Mouse (Mus musculus): ENCODE data around the gene Dvl3. TPM values are rescaled to one million over a fixed set of nuclear protein-coding genes. Genes with fewer than 3 reads are reported as not detected.
A peak's percentile ranks its signal among the peaks of the same experiment; 100 is the strongest.

Dvl3 gene
- total and polyA plus RNA-seq, 3 experiments: 1.9 to 16.9 (median 7.7) TPM

DNA sequence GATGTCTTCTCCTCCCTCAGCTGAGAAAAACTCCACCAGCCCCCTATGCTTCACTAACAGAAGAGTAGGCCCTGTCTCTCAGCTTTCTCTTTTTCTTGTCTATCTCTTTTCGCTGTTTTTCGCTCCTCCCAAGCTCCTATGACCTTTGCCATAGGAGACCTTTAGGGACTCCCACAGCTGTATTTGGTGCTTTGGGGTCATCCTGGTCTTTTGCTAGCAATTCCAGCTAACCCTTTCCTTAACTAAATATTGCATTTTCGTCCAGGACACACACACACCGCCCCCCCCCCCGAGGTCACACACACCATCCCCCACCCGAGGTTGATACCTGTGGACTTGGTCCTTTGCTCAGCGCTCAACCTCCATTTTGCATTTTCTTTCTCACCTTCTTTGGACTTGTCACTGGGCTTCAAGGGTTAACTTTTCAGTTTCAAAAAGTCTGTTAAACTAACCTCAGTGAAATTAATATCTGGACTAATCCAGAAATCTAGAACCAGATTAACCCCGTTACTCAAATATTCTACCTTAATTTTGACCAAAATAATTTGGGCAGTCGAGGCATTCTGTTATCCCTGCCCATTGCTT, 19.4 kb downstream of the Dvl3 start:
- H3K9ac ChIP-seq (ENCODE audit: insufficient read depth, low read depth): peak overlapping the region; percentile 93
- H3K9me3 ChIP-seq (replicated peaks; ENCODE audit: low read length): no peaks in the 10 kb centered on the region
- no peak for TF ChIP-seq BHLHE40 (IDR thresholded peaks at IDR 0.05; ENCODE audit: low read depth, low read length)
- TF ChIP-seq GABPA (IDR thresholded peaks at IDR 0.05; ENCODE audit: insufficient replicate concordance, low read depth, low read length): no peak
- no peak for TF ChIP-seq UBTF (IDR thresholded peaks at IDR 0.05; ENCODE audit: low read depth, low read length)
- TF ChIP-seq RAD21 (IDR thresholded peaks at IDR 0.05; ENCODE audit: low read depth, low read length): no peak
- no peak for TF ChIP-seq USF1 (IDR thresholded peaks at IDR 0.05; ENCODE audit: low read depth, low read length)
- TF ChIP-seq SIN3A (IDR thresholded peaks at IDR 0.05; ENCODE audit: low read length): no peak; the same call in 1 of the 2 replicates
- TF ChIP-seq ZNF384 (IDR thresholded peaks at IDR 0.05; ENCODE audit: low read depth, low read length): no peak
- TF ChIP-seq JUN (IDR thresholded peaks at IDR 0.05; ENCODE audit: insufficient read depth, low read depth, low read length): no peak
- no peak for TF ChIP-seq POLR2A (IDR thresholded peaks at IDR 0.05; ENCODE audit: low read depth, low read length)
- TF ChIP-seq CHD2 (IDR thresholded peaks at IDR 0.05; ENCODE audit: low read length): no peak
- no peak for TF ChIP-seq NRF1 (IDR thresholded peaks at IDR 0.05; ENCODE audit: low read depth, low read length)
- in situ Hi-C loops (cut with MboI; ENCODE audit: low pct_ligation_motif_present, low pct_unique_long_range_greater_than_20kb, low sequenced_read_pairs): no loop called here
- H3K27ac ChIP-seq (ENCODE audit: insufficient read depth, low read depth): peak overlapping the region; percentile 7; the same call in 1 of the 2 replicates
- dilution Hi-C loops (cut with MboI; ENCODE audit: extremely low pct_ligation_motif_present, extremely low pct_unique_long_range_greater_than_20kb, low sequenced_read_pairs): no loop called here
- H3K4me3 ChIP-seq (replicated peaks in 1 of 3; ENCODE audit: low read depth in 2 of 3, low read length in 2 of 3, poor library complexity in 1 of 3): peak overlapping the region; percentile 60 to 89 (median 64)
- H3K36me3 ChIP-seq (replicated peaks in 1 of 2; ENCODE audit: control insufficient read depth in 1 of 2, insufficient read depth in 1 of 2, low read length in 1 of 2): peaks cover 40 to 58% of the 10 kb centered on the region in 2 experiments
- peak; percentile 22 for DNase-seq (ENCODE audit: extremely low read depth)
- H3K79me2 ChIP-seq (replicated peaks; ENCODE audit: control insufficient read depth, extremely low read depth, insufficient read depth, poor library complexity, severe bottlenecking): peaks cover 36% of the 10 kb centered on the region
- peak overlapping the region; percentile 68 for H3K4me2 ChIP-seq (ENCODE audit: insufficient read depth, low read depth, poor library complexity, severe bottlenecking)
- H3K4me1 ChIP-seq (ENCODE audit: control insufficient read depth in 1 of 2, insufficient read depth in 2 of 2): peaks cover 6 to 34% of the 10 kb centered on the region in 2 experiments
- H3K27me3 ChIP-seq (replicated peaks): no peaks in the 10 kb centered on the region

DNA sequence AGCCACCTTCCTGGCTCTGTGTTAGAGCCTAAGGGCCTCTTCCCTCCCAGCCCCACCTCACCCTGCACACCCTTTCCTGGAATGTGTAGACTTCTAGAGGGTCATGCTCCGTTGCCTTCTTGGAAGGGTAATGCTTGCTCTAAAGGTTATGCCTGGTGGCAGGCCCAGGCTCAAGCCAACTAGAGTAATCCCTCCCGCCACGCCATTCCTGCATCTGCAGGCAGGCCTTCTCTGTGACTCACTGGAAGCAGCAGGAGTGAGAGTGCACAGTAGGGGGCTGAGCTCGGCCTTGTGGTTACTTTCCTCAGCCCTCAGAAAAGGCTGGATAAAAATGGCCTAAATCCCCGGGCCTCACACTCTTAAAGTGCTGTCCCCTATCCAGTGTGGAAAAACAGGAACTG, 20.3 kb downstream of the Dvl3 start:
- dilution Hi-C loops (cut with MboI; ENCODE audit: extremely low pct_ligation_motif_present, extremely low pct_unique_long_range_greater_than_20kb, low sequenced_read_pairs): no loop called here
- in situ Hi-C loops (cut with MboI; ENCODE audit: low pct_ligation_motif_present, low pct_unique_long_range_greater_than_20kb, low sequenced_read_pairs): no loop called here
- Histone ChIP-seq H3K27ac (ENCODE audit: insufficient read depth, low read depth) (peak overlapping the region; percentile 49; the same call in 1 of the 2 replicates), H3K79me2 (replicated peaks; ENCODE audit: control insufficient read depth, extremely low read depth, insufficient read depth, poor library complexity, severe bottlenecking) (peaks cover 36% of the 10 kb centered on the region), H3K4me3 (replicated peaks in 1 of 3; ENCODE audit: low read depth in 2 of 3, low read length in 2 of 3, poor library complexity in 1 of 3) (peak overlapping the region; percentile 60 to 89 (median 64)), H3K4me1 (ENCODE audit: control insufficient read depth in 1 of 2, insufficient read depth in 2 of 2) (peaks cover 6 to 34% of the 10 kb centered on the region in 2 experiments), H3K9me3 (replicated peaks; ENCODE audit: low read length) (no peaks in the 10 kb centered on the region), H3K27me3 (replicated peaks) (no peaks in the 10 kb centered on the region), H3K9ac (ENCODE audit: insufficient read depth, low read depth) (peak overlapping the region; percentile 93), H3K4me2 (ENCODE audit: insufficient read depth, low read depth, poor library complexity, severe bottlenecking) (peak overlapping the region; percentile 68), H3K36me3 (replicated peaks in 1 of 2; ENCODE audit: control insufficient read depth in 1 of 2, insufficient read depth in 1 of 2, low read length in 1 of 2) (peaks cover 41 to 58% of the 10 kb centered on the region in 2 experiments)
- peak; percentile 27 for DNase-seq (ENCODE audit: extremely low read depth)
- TF ChIP-seq KAT2A (IDR thresholded peaks at IDR 0.05; ENCODE audit: insufficient replicate concordance, low read length) (no peak), TBP (conservative IDR thresholded peaks at IDR 0.05; ENCODE audit: low read depth, low read length) (no peak), UBTF (IDR thresholded peaks at IDR 0.05; ENCODE audit: low read depth, low read length) (0 out of 2 replicates have a peak, but pooled peaks have one; percentile 32), RCOR1 (conservative IDR thresholded peaks at IDR 0.05; ENCODE audit: low read depth, low read length) (no peak), IRF4 (IDR thresholded peaks at IDR 0.05; ENCODE audit: low read depth, low read length) (0 out of 2 replicates have a peak, but pooled peaks have one; percentile 2)

Measured in CH12.LX (cell line).